Mouse (Mus musculus): ENCODE measurements at regions not wholly inside any gene's neighbourhood (a gene's known extent, or its start where the extent isn't known, plus 50 kb on each side); places are given as distances from the start of the nearest gene placed in this dataset.

DNA sequence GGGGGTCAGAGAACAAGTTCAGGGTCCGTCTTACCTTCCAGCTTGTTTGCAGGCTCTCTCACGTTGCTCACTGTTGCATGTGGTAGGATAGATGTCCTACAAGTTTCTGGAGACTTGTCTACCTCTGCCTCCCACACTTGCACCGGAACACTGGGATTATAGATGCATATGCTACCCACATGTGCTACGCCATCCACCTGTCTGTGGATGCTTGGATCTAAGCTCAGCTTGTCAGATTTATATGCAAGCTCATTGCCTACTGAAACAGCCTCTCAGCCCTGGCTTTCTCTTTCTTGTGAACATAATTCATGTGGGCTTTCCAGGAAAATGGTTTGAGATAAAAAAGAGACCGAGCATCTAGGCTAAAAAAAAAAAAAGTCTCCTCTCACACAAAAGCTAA is 353.0 kb downstream of the Nucb2 start:
- no peak for DNase-seq (ENCODE audit: low read depth, low spot score)

DNA sequence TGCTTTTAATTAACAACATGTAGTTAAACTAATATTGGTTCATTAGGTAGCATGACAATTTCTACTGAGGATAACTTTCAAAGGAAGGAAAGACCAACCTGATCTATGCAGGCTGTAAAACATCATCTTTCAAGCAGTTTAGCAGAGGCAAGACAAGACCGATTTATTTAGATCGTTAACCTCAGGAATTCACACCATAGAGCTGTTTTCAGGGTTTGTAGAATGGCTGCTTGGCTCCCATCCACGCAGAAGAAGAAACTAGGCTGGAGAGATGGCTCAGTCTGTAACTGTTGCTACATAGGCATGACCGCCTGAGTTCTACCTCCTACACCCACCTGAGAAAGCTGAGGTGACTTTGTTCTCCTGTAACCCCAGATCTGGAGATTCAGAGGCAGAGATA is 353.6 kb downstream of the Nucb2 start:
- no peak for DNase-seq (ENCODE audit: low read depth, low spot score)

DNA sequence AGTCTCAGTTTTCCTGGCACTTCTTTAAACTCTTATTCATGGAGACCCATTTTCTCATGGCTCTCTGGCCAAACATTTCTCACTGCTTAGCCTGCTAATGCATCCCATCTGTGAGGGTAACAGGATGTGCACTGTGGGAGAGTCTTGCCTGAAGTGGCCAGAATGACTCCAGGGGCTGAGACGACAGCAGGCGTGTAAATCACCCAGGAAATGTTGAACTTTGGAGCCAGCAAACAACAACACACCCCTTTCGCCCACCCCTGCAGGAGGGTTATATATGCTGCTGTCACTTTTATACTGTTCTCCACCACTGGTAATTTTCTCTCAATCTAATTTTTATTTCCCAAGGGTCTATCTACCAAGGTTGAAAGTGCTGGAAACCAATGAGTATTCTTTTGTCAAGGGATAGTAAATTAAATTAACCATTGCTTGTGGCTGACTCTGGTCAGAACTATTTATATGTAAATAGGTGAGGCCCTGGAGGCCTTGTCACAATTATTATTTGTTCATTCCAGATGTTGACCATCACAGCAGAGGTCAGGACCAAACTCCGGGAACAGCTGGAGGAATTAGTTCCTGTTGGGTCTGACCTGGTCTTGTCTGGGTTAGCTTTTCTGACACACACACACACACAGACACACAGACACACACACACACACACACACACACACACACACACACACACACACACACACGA is 378.2 kb downstream of the Nucb2 start:
- no peak for DNase-seq (ENCODE audit: low read depth, low spot score)

DNA sequence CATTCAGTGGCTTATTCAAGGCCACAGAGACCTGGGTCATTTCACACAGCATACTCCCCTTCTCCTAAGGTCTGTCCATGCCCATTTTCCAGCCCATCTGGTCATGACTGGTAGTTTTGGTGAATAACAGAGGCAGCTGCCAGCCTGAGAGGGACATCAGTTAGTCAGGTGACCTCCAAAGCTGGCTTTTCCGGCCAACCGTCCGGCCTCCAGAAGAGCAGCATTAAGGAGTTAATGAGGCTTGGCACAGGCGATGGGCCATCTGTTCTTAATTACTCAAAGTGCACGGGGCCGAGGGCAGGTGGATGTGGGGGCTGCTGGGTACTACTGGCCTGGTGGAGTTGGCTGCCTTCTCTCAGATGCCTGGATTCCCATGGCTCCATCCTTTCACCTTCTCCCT is 389.7 kb downstream of the Nucb2 start:
- DNase-seq (ENCODE audit: low read depth, low spot score) = no peak

DNA sequence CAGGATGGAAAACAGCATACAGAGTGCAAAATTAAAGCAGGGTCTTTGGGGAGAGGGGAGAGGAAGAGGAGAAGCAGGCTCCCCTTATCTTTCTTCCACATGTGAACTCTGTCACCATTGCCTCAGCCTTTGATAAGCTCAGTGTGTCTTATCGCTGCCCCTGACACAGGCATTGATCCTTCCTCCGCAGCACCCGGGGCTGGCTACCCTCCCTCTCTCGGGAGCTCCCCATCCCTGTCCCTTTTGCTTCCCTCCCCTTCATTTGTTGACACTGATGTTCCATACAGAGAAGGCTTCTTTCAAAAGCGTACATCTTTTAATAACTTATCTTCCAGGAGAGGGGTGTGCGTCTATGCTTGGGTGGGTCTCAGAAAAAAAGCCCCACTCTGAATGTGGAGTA is 411.6 kb downstream of the Nucb2 start:
- DNase-seq (ENCODE audit: low read depth, low spot score) = no peak

DNA sequence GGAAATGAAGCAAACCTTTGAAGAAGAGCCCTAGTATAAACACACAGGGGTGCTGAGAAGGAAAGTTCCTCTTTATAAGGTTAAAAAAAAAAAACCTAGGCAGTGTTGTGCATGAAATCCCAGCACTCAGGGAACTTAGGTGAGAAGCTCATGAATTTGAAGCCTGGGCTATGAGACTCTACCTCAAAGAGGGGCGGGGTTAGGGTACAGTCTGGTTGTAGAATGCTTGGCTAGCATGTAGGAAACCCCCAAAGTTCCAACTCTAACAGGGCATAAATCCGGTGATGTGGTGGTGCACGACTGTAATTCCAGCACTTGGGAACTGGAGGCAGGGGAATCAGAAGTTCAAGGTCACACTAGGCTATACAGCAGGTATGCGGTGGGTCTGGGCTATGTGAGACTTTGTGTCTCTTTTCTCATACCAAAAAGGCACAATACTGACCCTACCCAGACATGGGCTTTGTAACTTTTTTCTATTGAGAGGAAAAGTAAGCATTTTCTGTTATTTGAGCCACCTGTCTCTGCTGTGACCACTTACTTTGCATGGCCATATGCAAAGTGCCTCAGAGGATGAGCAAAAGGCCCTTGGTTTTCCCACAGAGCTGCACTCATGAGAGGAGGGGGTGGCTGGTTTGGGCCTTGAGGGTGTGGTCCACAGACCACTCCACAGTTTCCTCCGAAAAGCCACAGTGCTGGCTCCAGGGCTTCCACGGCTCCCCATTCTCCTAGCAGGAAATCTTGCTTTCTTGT is 413.9 kb downstream of the Nucb2 start:
- peak; percentile 22 for DNase-seq (ENCODE audit: low read depth, low spot score)

DNA sequence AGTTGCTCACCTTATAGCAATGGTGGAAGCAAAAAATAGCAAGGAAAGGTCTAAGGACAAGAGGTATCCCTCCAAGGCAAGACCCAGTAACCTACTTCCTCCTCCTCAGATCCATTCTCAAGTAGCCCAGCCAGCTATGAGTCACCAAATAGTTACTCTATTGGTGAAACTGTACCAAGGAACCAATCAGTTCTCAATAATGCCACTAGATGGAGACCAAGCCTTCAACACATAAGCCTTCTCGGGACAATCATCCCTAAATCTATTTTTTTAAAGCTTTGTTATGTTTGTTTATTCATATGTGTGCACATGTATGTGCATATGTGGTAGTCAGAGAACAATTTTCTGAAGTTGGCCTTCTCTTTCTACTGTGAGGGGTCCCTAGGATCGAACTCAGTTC is 434.3 kb upstream of the Xylt1 start:
- DNase-seq (ENCODE audit: low read depth, low spot score) = no peak

DNA sequence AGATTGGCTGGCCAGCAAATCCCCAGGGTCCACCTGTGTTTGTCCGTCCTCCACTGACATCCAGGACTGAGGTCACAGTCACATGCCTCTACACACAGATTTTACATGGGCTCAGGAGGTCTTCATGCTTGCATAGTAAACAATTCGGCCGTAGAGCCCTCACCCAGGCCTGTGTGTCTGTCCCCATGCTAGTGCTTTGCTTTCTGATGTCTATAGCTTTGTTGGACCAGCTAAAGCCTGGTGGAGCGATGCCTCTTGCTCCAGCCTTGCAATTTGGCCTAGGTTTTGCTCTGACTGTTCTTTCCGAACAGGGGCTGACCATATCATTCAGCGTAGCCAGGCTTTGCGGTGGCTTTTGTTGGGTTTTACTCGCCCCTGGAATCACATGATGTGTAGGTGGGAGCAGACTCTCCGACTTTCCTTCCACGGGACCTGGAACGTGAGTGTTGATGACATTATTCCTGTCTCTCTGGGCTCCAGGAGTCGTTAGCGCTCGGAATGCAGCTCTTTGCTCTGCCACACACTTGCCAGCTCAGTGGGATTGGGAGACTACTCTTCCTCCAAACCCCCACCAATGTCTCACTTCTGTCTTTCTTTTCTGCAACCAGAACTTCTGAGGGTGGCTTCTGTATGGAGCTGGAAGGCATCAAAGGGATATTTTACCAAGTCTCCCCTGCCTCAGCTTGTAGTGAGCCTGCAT is 421.4 kb upstream of the Xylt1 start:
- no peak for DNase-seq (ENCODE audit: low read depth, low spot score)

DNA sequence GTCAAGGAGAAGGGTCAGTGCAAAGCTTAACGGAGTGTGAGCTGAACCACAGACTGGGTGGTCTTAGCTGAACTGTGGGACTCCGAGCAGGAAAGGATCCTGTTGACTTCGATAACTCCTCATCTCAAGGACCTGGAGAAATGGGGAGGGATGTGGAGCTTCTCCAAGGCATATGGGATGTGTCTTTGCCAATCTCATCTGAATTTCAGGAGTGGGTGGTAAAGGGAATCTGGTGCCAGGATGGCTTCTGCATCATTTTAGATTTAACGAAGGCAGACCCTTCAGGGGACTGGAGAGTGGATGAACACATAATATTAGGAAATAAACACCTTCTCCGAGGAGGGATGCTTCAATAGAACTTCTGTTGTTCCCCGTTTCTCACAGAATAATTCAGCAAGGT is 416.9 kb upstream of the Xylt1 start:
- no peak for DNase-seq (ENCODE audit: low read depth, low spot score)

DNA sequence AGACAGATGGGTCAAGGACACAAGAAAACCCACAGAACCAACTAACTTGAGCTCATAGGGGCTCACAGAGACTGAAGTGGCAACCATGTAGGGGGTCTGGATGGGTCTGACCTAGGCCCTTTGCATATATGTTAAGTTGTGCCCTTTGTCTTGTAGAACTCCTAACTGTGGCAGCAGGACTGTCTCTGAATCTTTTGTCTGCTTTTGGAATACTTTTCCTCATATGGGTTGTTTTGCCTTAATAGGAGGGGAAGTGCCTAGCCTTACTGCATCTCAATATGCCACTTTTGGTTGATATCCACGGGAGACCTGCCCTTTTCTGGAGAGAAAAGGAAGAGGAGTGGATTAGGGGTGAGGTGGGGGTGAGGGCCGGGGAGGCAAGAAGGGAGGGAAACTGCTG is 389.4 kb upstream of the Xylt1 start:
- DNase-seq (ENCODE audit: low read depth, low spot score) = peak; percentile 95

DNA sequence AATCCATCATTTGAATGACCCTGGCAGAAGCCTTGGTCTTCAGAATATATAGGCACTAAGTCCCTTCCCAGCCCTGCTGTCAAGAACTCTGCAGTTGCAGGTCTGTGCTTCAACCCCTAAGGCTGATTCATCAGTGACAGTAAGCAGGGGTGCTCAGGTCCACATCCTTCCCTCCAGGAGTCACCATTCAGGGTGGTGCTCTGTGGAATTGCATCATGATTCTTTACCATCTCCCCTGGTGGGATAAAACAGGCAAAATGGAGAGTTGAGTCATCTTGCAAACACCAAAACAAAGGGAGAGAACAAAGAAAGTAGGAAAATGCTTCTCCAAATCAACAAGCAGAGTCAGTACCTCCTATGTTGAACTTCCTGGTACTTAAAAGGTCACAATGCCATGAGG is 388.6 kb upstream of the Xylt1 start:
- DNase-seq (ENCODE audit: low read depth, low spot score) = peak; percentile 92

DNA sequence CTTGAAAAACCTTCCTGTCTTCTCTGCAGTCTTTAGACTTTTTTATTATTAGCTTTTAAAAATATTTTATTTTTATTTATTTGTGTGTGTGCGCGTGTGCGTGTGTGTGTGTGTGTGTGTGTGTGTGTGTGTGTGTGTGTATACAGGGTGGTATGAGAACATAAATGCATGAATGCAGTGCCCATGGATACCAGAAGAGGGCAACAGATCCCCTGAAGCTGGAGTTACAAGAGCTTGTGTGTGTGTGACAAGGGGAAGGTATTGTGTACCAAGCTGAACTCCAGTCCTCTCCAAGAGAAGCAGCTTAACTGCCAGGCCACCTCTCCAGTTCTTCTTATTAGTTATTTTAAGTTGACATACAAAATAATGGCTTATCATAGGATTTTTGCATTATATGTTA is 385.0 kb upstream of the Xylt1 start:
- DNase-seq (ENCODE audit: low read depth, low spot score) = peak; percentile 58

DNA sequence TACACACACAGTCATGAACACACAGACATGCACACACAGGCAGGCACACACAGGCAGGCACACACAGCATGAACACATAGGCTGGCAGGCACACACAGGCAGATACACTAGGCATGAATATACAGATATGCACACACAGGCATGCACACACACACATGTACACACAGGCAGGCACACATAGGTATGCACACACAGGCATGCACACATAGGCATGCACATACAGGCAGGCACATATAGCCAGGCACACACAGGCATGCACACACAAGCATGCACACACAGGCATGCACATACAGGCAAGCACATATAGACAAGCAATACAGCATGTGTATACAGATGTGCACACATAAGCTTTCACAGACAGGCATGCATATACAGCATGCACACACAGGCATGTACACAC is 377.6 kb upstream of the Xylt1 start:
- no peak for DNase-seq (ENCODE audit: low read depth, low spot score)

DNA sequence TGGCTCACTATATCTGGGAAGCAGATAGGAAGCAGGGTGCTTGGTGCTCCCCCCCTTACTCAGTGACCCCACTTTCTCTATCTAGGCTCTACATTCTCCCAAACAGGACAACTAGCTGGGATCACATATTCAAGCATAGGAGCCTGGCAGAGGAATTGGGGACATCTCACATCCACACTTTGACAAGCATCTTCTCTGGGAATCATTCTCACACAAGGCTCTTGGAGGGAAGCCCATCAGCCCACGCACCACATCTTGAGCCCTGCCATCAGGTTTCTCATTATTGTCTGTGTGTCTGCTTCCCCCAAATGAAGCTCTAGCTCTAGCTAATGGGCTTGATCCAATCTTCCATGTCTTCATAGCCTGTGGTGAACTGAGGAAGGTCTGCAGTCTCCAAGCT is 362.4 kb upstream of the Xylt1 start:
- DNase-seq (ENCODE audit: low read depth, low spot score) = no peak

DNA sequence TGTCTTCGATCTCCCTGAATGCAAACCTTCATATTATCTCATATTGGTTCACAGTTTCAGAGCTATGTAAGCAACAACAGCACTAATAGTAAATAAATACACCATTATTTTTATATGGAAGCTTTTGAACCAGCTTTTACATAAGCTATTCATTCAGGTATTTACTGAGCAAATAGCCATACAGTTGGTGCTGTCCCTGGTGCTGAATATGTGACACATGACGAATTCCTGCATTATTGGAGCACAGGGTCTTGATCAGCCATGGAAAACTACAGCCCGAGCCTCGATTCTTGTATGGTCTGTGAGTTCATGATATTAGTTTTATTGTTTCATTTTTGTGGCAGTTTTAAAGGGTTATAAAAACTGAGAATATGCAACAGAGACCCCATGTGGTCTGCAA is 359.1 kb upstream of the Xylt1 start:
- DNase-seq (ENCODE audit: low read depth, low spot score) = peak; percentile 73

DNA sequence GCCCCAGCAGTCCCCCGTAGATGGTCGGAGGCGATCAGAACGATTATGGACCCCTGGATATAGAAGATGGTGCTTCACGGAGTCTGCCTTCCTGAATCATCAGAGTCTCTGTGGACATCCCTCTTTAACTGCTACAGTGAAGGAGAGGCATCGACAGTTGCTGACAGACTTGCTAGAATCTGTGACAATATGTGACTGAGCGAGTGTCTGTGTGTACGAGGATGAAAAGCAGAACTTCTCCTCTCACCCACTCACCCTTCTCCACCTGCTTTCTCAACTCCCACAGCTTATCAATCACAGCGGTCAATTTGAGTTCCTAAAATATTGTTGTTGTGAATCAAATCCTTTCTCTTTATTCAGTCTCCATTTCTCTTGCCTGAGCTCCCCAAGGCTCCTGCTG is 335.9 kb upstream of the Xylt1 start:
- no peak for DNase-seq (ENCODE audit: low read depth, low spot score)

DNA sequence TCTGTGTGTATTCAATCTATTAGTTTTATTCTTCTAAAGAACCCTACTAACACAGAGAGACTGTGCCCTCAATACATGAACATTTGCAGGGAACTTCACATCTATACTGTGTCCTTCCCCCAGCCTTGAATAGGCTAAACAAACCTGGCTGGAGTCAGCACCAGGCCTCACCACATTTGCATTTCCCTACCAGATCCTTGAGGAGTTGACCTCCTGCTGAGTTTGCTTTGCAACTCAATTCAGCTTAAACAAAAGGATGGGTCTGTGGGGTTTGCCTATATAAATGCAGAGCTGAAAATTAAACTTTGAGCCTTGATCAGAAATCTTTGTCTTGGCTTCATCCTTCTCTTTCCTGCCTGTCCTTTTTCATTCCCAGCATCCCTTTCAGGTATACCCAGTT is 331.5 kb upstream of the Xylt1 start:
- DNase-seq (ENCODE audit: low read depth, low spot score) = peak; percentile 96

DNA sequence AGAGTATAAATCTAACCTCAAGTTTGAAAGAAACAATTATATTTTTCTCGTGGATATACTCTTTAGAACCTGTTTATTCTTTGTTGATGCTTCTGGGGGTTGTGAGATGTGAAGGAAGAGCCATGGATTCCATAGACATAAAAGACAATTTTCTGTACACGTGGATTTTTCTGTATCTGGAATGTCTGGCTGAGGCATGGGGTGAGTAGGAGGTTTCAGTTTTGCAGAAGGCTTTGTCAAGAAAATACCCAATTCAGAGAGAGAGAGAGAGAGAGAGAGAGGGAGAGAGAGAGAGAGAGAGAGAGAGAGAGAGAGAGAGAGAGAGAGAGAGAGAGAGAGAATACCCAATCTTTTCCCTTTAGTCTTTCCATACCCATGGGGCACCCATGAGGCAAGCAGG is 315.0 kb upstream of the Xylt1 start:
- no peak for DNase-seq (ENCODE audit: low read depth, low spot score)

DNA sequence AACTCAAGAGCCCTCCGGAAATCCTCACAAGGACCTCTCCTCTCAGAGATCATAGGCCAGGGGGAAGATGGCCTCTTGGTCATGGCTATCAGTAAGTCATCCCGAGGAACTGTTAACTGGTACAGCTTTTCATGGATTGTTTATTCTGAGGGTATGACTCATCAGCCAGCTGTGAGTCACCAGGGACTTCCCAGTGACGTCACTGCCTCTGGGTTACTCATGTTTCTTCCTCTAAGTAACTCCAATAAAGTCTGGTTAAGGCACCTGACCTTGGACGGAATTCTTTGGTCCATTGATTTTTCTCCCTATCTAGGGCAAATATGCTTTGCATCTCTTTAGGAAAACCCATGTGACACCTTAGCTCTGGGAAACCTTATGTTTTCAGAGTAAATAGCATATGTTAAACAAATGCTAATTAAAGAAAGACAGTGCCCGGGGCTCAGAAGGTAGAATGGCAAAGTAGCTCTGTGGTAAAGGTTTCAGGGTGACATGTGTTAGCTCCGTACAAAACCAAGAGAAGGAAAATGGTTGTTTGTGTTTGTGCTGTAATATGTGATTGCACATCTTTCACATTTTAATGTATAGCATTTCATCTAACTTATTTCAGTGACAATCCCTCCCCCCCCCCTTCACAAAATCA is 289.7 kb upstream of the Xylt1 start:
- DNase-seq (ENCODE audit: low read depth, low spot score) = peak; percentile 39

DNA sequence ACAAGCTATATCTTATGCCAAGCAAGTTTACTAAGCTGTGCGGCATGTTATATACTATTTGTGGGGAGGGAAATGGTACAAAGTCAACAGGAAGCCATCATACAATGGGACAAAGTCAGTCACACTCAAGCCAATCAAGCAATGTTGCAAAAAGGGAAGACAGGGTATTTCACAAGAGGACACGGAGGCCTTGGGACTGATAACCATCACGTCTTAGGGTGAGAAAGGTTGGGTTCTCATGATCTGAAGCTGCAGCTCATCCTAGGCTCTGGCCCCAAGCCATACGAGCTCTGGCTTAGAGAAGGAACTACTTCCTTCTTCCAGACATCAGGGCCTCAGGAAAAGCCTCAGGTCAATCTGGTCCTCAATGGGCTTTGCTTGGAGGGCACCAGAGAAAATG is 287.9 kb upstream of the Xylt1 start:
- no peak for DNase-seq (ENCODE audit: low read depth, low spot score)

DNA sequence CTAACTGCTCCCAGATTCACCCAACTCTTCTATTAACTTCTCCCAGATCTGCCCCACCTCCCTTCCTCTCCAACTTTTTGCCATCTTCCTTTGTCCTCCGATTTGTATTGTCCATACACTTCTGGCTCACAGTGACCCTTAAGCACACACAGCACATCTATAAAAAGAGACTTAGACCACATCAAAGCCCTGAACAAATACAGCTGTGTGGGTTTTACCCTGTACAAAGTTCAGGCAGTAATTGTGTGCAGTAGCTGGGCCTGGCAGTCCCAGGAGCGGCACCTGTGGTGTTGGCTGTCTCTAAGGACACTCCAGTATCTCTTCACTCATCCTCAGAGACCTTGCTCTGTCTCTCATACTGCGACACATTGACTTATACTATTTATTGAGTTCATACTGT is 283.2 kb upstream of the Xylt1 start:
- DNase-seq (ENCODE audit: low read depth, low spot score) = no peak

DNA sequence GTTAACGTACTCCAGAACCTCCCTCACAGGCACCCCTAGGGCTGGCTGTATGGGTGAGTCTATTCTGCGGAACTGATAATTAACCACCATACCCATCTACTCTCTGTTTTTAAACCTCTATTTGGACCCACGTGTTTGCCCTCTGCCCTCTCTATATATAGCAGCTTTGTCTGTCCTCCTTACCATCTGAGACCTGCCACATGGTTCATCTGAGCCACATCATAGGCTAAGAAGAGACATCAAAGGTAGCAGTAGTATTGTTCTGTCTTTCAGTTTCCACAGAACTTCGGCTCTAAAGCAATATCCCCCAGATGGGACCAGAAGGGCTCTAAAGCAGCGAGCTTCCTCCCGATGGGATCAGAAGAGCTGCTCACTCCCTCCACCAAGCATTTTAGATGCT is 281.7 kb upstream of the Xylt1 start:
- no peak for DNase-seq (ENCODE audit: low read depth, low spot score)
